Mouse (Mus musculus) CH12F3 (cell line): ENCODE data around the gene Zfp963.

ENCODE experiments used
- in situ Hi-C: fragments of 300-500 bp; cut with MboI; formaldehyde crosslinking; loops from 2 replicates; pipeline ENCODE4 v1.14.3; 2020; ENCODE audit warnings: low sequenced_read_pairs

Gene Zfp963

DNA sequence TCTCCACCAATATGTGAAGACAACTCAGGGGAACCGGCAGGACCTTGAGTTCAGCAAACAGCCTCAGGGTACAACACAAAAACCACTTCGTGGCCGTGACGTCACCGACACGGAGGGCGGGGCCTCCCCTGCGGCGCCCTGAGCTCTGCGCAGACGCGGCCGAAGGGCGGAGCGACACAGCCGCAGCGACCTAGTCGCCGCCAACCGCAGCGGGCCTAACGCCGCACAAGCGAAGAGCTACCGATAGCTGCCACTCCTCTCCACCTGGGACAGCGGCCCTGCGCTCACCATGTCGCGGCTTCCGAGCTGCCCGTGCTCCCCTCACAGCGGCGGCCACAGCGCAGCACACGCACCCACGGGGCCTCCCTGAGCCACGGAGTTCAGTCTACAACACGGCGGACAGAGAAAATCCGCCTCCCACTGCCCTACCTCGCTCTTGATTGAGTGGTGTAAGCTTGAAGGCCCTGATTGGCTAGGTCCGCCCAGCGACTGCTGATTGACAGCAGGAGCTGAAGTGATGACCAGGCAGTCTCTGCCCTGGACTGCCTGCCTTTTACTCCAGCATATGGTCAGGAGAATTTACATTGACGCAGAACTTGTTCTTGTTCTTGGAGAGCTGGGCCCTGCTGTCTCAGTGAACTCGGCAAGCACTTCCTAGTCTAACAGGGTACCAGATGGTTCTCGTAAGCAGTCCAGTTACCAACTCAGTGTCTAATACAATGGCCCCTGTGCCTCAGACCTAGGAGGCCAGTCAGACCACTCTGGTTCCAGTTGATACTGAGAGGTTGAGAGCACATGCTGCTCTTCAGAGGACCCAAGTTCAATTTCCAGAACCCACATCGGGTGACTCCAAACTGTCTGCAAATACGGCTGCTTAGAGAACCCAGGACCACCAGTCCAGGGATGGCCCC is at the start of gene Zfp963:
Gene Zfp963 (minus strand): TSS at position 427 of the 911 bp plus-strand sequence.
- in situ Hi-C loops = no loop called here

DNA sequence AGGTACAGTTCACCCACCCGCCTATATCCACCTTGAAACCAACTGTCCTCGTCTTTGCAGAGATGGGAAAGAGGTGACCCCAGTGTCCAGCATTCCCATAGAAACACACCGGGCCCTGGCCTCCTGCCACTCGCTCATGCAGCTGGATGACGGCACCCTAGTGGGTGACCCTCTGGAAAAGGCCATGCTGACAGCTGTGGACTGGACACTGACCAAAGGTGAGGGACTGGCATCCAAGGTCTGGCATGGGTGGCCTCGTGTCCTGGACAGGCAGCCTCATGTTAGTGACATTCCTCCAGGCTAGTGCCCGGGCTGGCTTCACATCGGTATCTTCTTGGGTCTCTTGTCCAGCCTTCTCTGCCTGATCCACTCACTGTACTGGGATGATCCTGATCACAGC is 49.5 kb upstream of the Zfp963 start:
- in situ Hi-C loops = no loop called here

- in situ Hi-C loops = no loop called here
Measured at GRCm38 (mm10) chr8:69797661-69798060, 47.9 kb upstream of the Zfp963 start.

DNA sequence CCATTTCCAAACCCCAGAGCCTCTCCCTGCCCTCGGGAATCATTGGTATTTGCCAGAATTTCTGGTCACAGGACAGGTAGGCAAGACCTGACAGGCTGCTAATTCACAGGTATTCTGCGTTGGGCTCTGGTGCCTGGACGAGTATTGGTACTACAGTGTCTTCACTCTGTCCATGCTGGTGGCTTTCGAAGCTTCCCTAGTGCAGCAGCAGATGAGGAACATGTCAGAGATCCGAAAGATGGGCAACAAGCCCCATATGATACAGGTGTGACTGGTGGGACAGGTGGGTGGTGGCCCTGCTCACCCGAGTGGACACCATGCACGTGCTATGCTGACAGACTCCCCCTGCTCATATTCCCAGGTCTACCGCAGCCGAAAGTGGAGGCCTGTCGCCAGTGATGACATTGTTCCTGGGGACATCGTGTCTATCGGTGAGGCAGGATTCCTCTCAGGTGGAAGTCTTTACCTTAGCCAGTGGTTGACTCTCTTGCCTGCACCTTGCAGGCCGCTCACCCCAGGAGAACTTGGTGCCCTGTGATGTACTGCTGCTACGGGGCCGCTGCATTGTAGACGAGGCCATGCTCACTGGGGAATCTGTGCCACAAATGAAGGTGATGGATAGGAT is 47.1 kb upstream of the Zfp963 start:
- in situ Hi-C loops = no loop called here

DNA sequence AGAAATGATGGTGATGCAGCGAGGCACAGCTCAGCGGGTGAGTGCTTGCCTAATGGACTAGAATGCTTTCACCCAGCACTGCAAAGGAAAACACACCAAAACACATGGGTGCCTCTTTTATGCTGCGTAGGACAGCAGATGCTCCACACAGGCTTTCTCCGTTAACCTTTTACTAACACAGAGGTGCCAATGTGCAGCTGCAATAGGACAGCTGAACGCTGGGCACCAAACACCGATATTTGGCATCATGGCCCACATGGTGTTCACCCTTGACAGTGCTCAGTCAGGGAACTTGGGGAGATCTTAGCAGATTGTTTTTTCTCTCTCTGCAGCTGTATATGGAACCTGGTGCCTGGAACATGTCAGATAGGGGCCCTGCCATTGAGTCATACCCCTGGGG is 45.1 kb upstream of the Zfp963 start:
- in situ Hi-C loops = no loop called here

DNA sequence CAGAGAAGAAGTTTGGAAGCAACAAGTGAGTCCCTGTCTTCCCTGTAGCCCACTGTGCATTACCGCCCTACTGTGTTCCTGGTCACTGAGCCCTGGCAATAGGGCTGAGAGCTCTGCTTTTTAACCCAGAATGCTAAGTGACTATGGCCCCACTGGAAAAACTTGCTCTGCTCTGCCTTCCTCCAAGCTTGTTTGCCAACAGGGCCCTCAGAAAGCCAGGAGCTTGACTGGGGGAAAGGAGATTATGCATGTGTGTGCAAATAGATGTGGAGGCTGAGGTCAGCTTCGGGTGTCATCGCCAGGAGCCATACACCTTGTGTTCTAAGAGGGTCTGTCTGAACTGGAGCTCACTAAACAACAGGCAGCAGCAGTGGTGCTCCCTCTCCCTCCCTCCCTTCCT is 44.3 kb upstream of the Zfp963 start:
- in situ Hi-C loops = no loop called here

- in situ Hi-C loops = no loop called here
Measured at GRCm38 (mm10) chr8:69793666-69794065, 43.9 kb upstream of the Zfp963 start.

- in situ Hi-C loops = no loop called here
Measured at GRCm38 (mm10) chr8:69791415-69792068, 41.8 kb upstream of the Zfp963 start.

DNA sequence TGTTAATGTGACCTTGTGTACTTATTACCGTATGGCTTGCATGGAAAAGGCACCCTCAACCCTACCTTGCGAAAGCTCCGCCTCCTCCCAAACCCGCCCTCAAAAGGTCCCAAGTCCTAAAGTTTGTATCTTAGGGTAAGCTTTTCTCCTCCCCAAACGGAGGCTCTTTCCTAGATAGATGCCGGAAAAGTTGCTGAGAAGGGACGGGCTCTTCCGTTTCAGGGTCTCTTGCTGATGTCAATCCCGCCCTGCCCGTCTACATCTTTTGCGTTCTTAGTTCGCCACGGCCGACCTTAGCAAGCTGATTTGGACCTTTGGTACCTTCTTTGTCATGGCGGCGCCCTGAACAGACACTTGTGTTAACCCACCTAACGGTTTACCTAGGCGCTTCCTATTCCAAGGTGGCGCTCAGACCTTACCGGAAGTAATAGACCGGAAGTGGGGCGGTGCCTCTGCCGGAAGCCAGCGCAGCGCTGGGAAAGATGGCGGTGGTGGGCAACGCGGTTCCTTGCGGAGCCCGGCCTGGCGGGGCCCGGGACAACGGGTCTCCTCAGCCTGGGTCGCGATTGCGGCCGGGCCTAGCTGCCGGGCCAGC is 41.1 kb upstream of the Zfp963 start, which contains the start of the genes Atp13a1 and Zfp866:
Gene Atp13a1 (plus strand): TSS at position 391 of the 595 bp plus-strand sequence.
Gene Zfp866 (minus strand): TSS at position 406 of the 595 bp plus-strand sequence.
- in situ Hi-C loops = no loop called here

GRCm38 (mm10) chr8:69790364-69790763 is 40.6 kb upstream of the Zfp963 start:
- in situ Hi-C loops = no loop called here

- in situ Hi-C loops = no loop called here
Measured at GRCm38 (mm10) chr8:69789731-69790130, 40.0 kb upstream of the Zfp963 start.

DNA sequence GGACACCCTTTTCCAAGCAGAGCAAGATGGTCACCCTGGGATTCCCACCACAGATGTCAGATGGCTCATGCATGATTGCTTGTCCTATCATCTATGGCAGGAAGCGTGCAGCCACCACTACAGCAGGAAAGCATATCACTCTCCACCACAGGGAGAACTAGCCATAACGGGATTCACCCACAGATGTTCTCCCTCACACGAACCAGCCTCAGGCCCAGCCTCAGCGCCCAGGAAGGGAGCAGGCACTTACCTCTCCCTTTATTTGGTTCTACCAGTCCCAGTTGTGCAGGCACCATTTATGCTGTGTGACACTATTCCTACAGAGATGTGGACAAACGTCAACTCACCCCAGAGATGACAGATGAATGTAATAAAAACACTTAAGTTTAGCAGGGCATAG is 39.3 kb upstream of the Zfp963 start:
- in situ Hi-C loops = no loop called here

- in situ Hi-C loops = no loop called here
Measured at GRCm38 (mm10) chr8:69777111-69777510, 27.3 kb upstream of the Zfp963 start.

GRCm38 (mm10) chr8:69775149-69775534 is 25.4 kb upstream of the Zfp963 start:
- in situ Hi-C loops = no loop called here

GRCm38 (mm10) chr8:69774503-69775148 is 24.9 kb upstream of the Zfp963 start, which contains the start of gene Gm20422:
TSS of gene Gm20422 (minus strand) at chr8:69774886.
- in situ Hi-C loops = no loop called here

- in situ Hi-C loops = no loop called here
Measured at GRCm38 (mm10) chr8:69772106-69772505, 22.3 kb upstream of the Zfp963 start.

- in situ Hi-C loops = no loop called here
Measured at GRCm38 (mm10) chr8:69771221-69771620, 21.5 kb upstream of the Zfp963 start.

GRCm38 (mm10) chr8:69761814-69762445 is 12.2 kb upstream of the Zfp963 start:
- in situ Hi-C loops = no loop called here

DNA sequence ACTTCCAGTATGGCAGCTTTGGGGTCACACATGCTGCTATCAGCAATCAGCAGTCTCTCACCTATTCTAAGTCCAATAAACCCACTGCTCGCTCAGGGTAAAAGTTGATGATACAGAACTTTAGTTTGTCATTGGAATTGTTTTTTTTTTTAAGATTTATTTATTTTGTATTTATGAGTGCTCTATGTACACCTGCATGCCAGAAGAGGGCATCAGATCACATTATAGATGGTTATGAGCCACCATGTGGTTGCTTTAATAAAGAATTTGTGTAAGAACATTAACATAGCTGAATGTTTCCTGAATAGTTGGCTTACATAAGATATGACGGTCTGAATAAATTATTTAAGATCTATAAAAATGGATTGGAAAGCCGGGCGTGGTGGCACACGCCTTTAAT is 8.5 kb upstream of the Zfp963 start:
- in situ Hi-C loops = no loop called here

DNA sequence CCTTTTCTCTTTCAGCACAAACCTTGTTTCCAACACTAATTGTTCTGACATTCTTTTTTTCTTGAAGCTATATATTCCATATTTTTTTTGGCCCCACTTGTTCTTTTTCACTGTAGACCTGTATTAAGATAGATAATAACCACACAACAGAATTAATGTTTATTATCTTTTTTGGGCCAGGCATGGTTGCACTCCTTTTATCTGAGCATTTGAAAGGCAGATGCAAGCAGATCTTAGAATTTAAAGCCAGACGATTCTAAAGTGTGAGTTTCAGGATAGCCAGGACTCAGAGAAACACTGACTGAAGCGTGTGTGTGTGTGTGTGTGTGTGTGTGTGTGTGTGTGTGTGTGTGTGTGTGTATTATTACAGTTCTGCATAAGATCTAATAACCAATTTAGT is 2.7 kb upstream of the Zfp963 start:
- in situ Hi-C loops = no loop called here
